Mouse (Mus musculus) G1E (cell line): Measurements from ENCODE around the gene Angel2.

Experiments used
- CTCF ChIP-seq: IDR thresholded peaks from 2 replicates; pipeline ENCODE4 v1.5.1; 2012; ENCODE audit warnings: low read depth, low read length, inconsistent platforms, mixed read lengths
- GATA1 ChIP-seq: IDR thresholded peaks from 2 replicates; pipeline ENCODE4 v1.6.1; 2012; ENCODE audit warnings: borderline replicate concordance, low read length, inconsistent platforms, mixed read lengths
- POLR2AphosphoS5 ChIP-seq: IDR thresholded peaks from 2 replicates; pipeline ENCODE4 v1.6.1; 2012; ENCODE audit warnings: low read depth, low read length, inconsistent platforms; ENCODE audit not compliant: insufficient replicate concordance

- TF ChIP-seq GATA1 (no peak), CTCF (no peak), POLR2AphosphoS5 (no peak)
Measured at GRCm38 (mm10) chr1:190880638-190881037, 44.3 kb upstream of the Angel2 start.
